Mouse (Mus musculus): Measurements from ENCODE around the gene Cadm2.

GRCm38 (mm10) chr16:67599981-67600380 lies 20.7 kb downstream of the Cadm2 start:
- no peak for TF ChIP-seq CTCF (IDR thresholded peaks at IDR 0.05; ENCODE audit: insufficient read depth, low read length)
- no peak for TF ChIP-seq POLR2A (IDR thresholded peaks at IDR 0.05; ENCODE audit: borderline replicate concordance, extremely low read depth, low read depth, low read length)

All from lung, adult 2 months (tissue).